Mouse (Mus musculus): ENCODE measurements around the gene Pole3. TPM values are rescaled to one million over a fixed set of nuclear protein-coding genes. Genes with fewer than 3 reads are reported as not detected.

Gene Pole3
- polyA plus RNA-seq, 1 experiment: 33.8 TPM

- TF ChIP-seq POLR2A (IDR thresholded peaks at IDR 0.05; ENCODE audit: borderline replicate concordance, low read depth, low read length) (no peak), CTCF (IDR thresholded peaks at IDR 0.05; ENCODE audit: low read depth, low read length) (no peak)
- H3K4me1 ChIP-seq (ENCODE audit: control insufficient read depth, insufficient read depth, low read length): peaks cover 10% of the 10 kb centered on the region
- H3K4me3 ChIP-seq (ENCODE audit: insufficient read depth, low read length): no peak overlapping the region
- H3K27ac ChIP-seq (ENCODE audit: insufficient read depth, low read depth, low read length): no peak overlapping the region
These were observed 3.9 kb downstream of the Pole3 start for GRCm38 (mm10) chr4:62520892-62521400.

DNA sequence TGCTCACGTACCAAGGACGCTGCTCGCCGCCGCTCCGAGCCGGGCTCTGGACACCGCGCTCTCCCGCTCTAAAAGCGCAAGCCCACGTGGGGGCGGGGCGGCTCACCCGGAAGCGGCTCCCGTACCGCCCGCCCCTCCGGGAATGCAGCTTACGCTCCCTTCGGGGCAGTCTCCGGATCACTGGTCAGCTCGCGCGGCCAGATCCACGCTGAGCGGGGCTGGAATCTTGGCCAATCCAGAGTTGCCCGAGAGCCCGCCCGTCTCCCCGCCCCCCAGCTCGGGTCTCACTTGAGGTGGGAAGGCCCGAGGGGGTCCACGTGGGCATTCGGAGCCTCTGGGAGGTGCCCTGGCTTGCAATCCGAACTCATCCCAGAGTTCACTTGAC lies 5.0 kb downstream of the Pole3 start, which contains the start of gene Alad:
Alad (minus strand) TSS at position 70 of the 385 bp plus-strand sequence.
- TF ChIP-seq POLR2A (IDR thresholded peaks at IDR 0.05; ENCODE audit: borderline replicate concordance, low read depth, low read length): no peak
- TF ChIP-seq CTCF (IDR thresholded peaks at IDR 0.05; ENCODE audit: low read depth, low read length): no peak
- H3K27ac ChIP-seq (ENCODE audit: insufficient read depth, low read depth, low read length): peak within 1 kb of the TSS; percentile 53
- peaks cover 16% of the 10 kb centered on the region for H3K4me1 ChIP-seq (ENCODE audit: control insufficient read depth, insufficient read depth, low read length)
- peak within 1 kb of the TSS; percentile 76 for H3K4me3 ChIP-seq (ENCODE audit: insufficient read depth, low read length)

DNA sequence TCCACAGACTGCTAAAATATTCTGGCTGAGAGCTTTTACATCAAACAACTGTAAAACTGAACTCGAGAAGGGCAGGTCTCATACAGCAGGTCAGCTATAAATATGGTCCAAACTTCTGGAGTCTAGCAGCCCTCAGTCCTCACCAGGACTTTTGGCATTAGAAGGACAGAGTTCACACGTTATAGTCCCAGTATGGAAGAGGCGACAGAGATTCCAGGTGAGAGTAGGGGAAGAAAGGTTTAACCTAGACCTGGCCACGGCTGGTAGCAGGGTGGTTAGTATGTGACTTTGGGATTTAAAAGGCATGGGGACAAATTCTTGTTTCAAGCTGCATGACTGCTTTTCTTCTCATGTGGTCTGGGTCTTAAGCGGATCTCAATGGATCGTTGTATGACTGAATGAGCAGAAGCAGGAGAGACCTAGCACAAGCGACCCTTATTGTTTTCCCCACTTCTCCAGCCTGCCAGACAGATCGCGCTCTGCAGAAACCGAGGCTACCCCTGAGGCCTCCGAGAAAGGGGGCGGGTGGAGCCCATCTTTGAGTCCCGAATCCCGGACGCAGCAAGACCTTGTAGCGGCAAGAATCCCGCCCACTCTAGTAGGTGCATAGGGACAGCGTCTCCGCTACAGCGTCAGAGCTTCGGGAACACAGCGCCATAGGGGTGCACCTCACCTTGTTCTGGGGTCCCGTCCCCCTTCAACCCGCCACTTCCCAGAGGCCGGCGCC lies 5.6 kb downstream of the Pole3 start:
- Histone ChIP-seq H3K4me1 (ENCODE audit: control insufficient read depth, insufficient read depth, low read length) (peaks cover 16% of the 10 kb centered on the region), H3K27ac (ENCODE audit: insufficient read depth, low read depth, low read length) (no peak overlapping the region), H3K4me3 (ENCODE audit: insufficient read depth, low read length) (peak overlapping the region; percentile 76)
- no peak for TF ChIP-seq CTCF (IDR thresholded peaks at IDR 0.05; ENCODE audit: low read depth, low read length)
- TF ChIP-seq POLR2A (IDR thresholded peaks at IDR 0.05; ENCODE audit: borderline replicate concordance, low read depth, low read length): no peak

GRCm38 (mm10) chr4:62518416-62519121 lies 6.3 kb downstream of the Pole3 start:
- peaks cover 15% of the 10 kb centered on the region for H3K4me1 ChIP-seq (ENCODE audit: control insufficient read depth, insufficient read depth, low read length)
- H3K27ac ChIP-seq (ENCODE audit: insufficient read depth, low read depth, low read length): no peak overlapping the region
- H3K4me3 ChIP-seq (ENCODE audit: insufficient read depth, low read length): no peak overlapping the region
- TF ChIP-seq POLR2A (IDR thresholded peaks at IDR 0.05; ENCODE audit: borderline replicate concordance, low read depth, low read length) (no peak), CTCF (IDR thresholded peaks at IDR 0.05; ENCODE audit: low read depth, low read length) (no peak)

DNA sequence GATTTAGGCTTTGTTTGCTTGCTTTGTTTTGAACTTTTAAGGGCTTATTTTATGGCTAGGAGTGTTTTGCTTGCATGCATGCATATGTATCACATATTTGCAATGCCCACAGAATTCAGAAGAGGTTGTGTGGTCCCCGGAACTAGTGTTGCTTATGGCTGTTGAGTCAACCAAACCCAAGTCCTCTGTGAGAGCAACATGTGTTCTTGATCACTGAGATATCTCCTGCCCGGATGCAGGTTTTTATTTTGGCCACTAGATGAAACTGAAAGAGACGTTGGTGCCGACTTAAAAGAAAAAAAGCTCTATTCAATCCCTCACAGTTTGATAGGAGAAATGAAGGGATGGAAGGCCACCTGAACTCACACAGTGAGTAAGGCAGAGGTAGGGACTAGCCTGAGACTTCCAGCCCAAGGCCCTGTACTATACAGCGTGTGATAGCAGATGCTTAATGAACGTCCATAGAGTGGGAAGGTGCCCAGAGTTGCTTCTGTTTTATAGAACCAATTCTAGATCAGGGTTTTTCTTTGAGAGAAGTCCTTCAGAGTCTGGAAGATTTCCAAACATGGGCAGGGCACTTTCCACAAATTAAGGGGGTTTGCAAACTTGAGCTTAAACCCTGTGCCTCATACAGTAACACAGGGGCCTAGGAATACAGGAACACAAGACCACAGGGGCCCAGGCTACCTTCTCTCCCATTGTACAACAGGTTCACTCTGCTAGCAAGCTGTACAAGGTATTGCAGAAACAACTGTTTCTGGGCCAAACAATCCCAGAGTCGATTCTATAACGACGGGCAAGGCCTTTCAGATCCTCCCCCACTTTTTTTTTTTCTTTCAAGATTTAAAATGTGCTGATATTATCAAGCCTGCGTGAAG lies 7.1 kb downstream of the Pole3 start:
- TF ChIP-seq CTCF (IDR thresholded peaks at IDR 0.05; ENCODE audit: low read depth, low read length) (no peak), POLR2A (IDR thresholded peaks at IDR 0.05; ENCODE audit: borderline replicate concordance, low read depth, low read length) (no peak)
- no peak overlapping the region for H3K27ac ChIP-seq (ENCODE audit: insufficient read depth, low read depth, low read length)
- H3K4me1 ChIP-seq (ENCODE audit: control insufficient read depth, insufficient read depth, low read length): peaks cover 14% of the 10 kb centered on the region
- no peak overlapping the region for H3K4me3 ChIP-seq (ENCODE audit: insufficient read depth, low read length)

GRCm38 (mm10) chr4:62517046-62517445 lies 7.8 kb downstream of the Pole3 start:
- Histone ChIP-seq H3K4me3 (ENCODE audit: insufficient read depth, low read length) (no peak overlapping the region), H3K4me1 (ENCODE audit: control insufficient read depth, insufficient read depth, low read length) (peaks cover 14% of the 10 kb centered on the region), H3K27ac (ENCODE audit: insufficient read depth, low read depth, low read length) (no peak overlapping the region)
- TF ChIP-seq CTCF (IDR thresholded peaks at IDR 0.05; ENCODE audit: low read depth, low read length) (no peak), POLR2A (IDR thresholded peaks at IDR 0.05; ENCODE audit: borderline replicate concordance, low read depth, low read length) (no peak)

DNA sequence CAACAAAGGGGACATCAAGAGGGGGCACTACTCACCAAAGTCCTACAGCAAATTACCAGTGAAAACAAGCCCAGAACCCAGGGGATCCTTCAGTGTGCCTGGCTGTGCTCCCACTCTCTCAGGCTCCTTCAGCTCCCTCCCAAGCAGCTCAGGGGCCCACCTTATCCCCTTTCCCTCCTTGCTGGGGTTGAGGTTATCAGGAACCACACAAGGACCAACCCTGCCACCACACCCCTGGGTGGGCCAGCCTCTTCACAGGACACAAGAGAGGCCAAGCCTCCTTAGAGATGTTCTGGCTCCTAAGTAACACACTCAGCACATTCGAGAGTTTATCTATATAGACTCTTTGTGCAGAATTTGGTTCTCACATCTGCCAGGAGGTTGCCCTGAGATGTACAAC lies 8.3 kb downstream of the Pole3 start:
- H3K27ac ChIP-seq (ENCODE audit: insufficient read depth, low read depth, low read length): no peak overlapping the region
- H3K4me3 ChIP-seq (ENCODE audit: insufficient read depth, low read length): no peak overlapping the region
- TF ChIP-seq CTCF (IDR thresholded peaks at IDR 0.05; ENCODE audit: low read depth, low read length) (no peak), POLR2A (IDR thresholded peaks at IDR 0.05; ENCODE audit: borderline replicate concordance, low read depth, low read length) (no peak)
- H3K4me1 ChIP-seq (ENCODE audit: control insufficient read depth, insufficient read depth, low read length): peaks cover 14% of the 10 kb centered on the region

- peaks cover 14% of the 10 kb centered on the region for H3K4me1 ChIP-seq (ENCODE audit: control insufficient read depth, insufficient read depth, low read length)
- no peak overlapping the region for H3K4me3 ChIP-seq (ENCODE audit: insufficient read depth, low read length)
- TF ChIP-seq POLR2A (IDR thresholded peaks at IDR 0.05; ENCODE audit: borderline replicate concordance, low read depth, low read length) (no peak), CTCF (IDR thresholded peaks at IDR 0.05; ENCODE audit: low read depth, low read length) (no peak)
- H3K27ac ChIP-seq (ENCODE audit: insufficient read depth, low read depth, low read length): no peak overlapping the region
These were observed 8.8 kb downstream of the Pole3 start for GRCm38 (mm10) chr4:62516079-62516478.

GRCm38 (mm10) chr4:62515490-62515889 lies 9.4 kb downstream of the Pole3 start:
- H3K4me1 ChIP-seq (ENCODE audit: control insufficient read depth, insufficient read depth, low read length): peaks cover 14% of the 10 kb centered on the region
- TF ChIP-seq CTCF (IDR thresholded peaks at IDR 0.05; ENCODE audit: low read depth, low read length) (no peak), POLR2A (IDR thresholded peaks at IDR 0.05; ENCODE audit: borderline replicate concordance, low read depth, low read length) (no peak)
- H3K27ac ChIP-seq (ENCODE audit: insufficient read depth, low read depth, low read length): no peak overlapping the region
- no peak overlapping the region for H3K4me3 ChIP-seq (ENCODE audit: insufficient read depth, low read length)

All from bone marrow macrophage, adult 2 months (primary cell).